Mouse (Mus musculus): ENCODE measurements around the gene Gm11938.
"Not testable (repeated sequence)": the region's sequence is repeated elsewhere in the genome, so short reads cannot be mapped to it uniquely, and the experiment has no call there.

Gm11938 gene

GRCm38 (mm10) chr11:99603208-99603607, at the start of gene Gm11938:
Gm11938 (minus strand) TSS chr11:99603308.
- not testable (repeated sequence) for DNase-seq (ENCODE audit: low spot score)

GRCm38 (mm10) chr11:99650136-99650535, 47.0 kb upstream of the Gm11938 start, which contains the start of gene Gm11555:
Gm11555 (minus strand) TSS chr11:99650236.
- DNase-seq (ENCODE audit: low spot score): no peak

GRCm38 (mm10) chr11:99646444-99646843, 43.3 kb upstream of the Gm11938 start:
- no peak for DNase-seq (ENCODE audit: low spot score)

GRCm38 (mm10) chr11:99644351-99644750, 41.2 kb upstream of the Gm11938 start:
- DNase-seq (ENCODE audit: low spot score): no peak

- not testable (repeated sequence) for DNase-seq (ENCODE audit: low spot score)
These were observed 40.6 kb upstream of the Gm11938 start, which contains the start of gene Krtap4-7 for GRCm38 (mm10) chr11:99643635-99644139. Krtap4-7 (minus strand) TSS chr11:99644089.

GRCm38 (mm10) chr11:99640926-99641325, 37.8 kb upstream of the Gm11938 start:
- no peak for DNase-seq (ENCODE audit: low spot score)

GRCm38 (mm10) chr11:99637086-99637485, 34.0 kb upstream of the Gm11938 start:
- DNase-seq (ENCODE audit: low spot score): no peak

GRCm38 (mm10) chr11:99634653-99635134, 31.6 kb upstream of the Gm11938 start, which contains the start of gene Krtap4-2:
Krtap4-2 (minus strand) TSS chr11:99635084.
- no peak for DNase-seq (ENCODE audit: low spot score)

- no peak for DNase-seq (ENCODE audit: low spot score)
These were observed 30.2 kb upstream of the Gm11938 start for GRCm38 (mm10) chr11:99633293-99633692.

GRCm38 (mm10) chr11:99630890-99631289, 27.8 kb upstream of the Gm11938 start:
- no peak for DNase-seq (ENCODE audit: low spot score)

- DNase-seq (ENCODE audit: low spot score): no peak
These were observed 25.0 kb upstream of the Gm11938 start, which contains the start of gene Krtap4-1 for GRCm38 (mm10) chr11:99628138-99628537. Krtap4-1 (minus strand) TSS chr11:99628238.

GRCm38 (mm10) chr11:99620335-99620734, 17.2 kb upstream of the Gm11938 start, which contains the start of gene Gm11562:
Gm11562 (minus strand) TSS chr11:99620435.
- DNase-seq (ENCODE audit: low spot score): no peak

- no peak for DNase-seq (ENCODE audit: low spot score)
These were observed 11.8 kb upstream of the Gm11938 start, which contains the start of gene Krtap2-4 for GRCm38 (mm10) chr11:99614796-99615363. Krtap2-4 (minus strand) TSS chr11:99614846.

- DNase-seq (ENCODE audit: low spot score): not testable (repeated sequence)
These were observed 7.0 kb upstream of the Gm11938 start, which contains the start of gene Gm11937 for GRCm38 (mm10) chr11:99610089-99610488. Gm11937 (minus strand) TSS chr11:99610189.

GRCm38 (mm10) chr11:99609126-99609525, 6.0 kb upstream of the Gm11938 start:
- no peak for DNase-seq (ENCODE audit: low spot score)

- DNase-seq (ENCODE audit: low spot score): not testable (repeated sequence)
These were observed 5.4 kb downstream of the Gm11938 start, which contains the start of gene Krtap9-3 for GRCm38 (mm10) chr11:99597742-99598141. Krtap9-3 (minus strand) TSS chr11:99598105.

- no peak for DNase-seq (ENCODE audit: low spot score)
These were observed 12.1 kb downstream of the Gm11938 start, which contains the start of gene Krtap1-3 for GRCm38 (mm10) chr11:99590981-99591380. Krtap1-3 (minus strand) TSS chr11:99591339.

GRCm38 (mm10) chr11:99585096-99585495, 18.0 kb downstream of the Gm11938 start:
- DNase-seq (ENCODE audit: low spot score): no peak

- DNase-seq (ENCODE audit: low spot score): no peak
These were observed 19.8 kb downstream of the Gm11938 start, which contains the start of gene Krtap1-4 for GRCm38 (mm10) chr11:99583245-99583704. Krtap1-4 (minus strand) TSS chr11:99583654.

- no peak for DNase-seq (ENCODE audit: low spot score)
These were observed 21.5 kb downstream of the Gm11938 start for GRCm38 (mm10) chr11:99581564-99581963.

GRCm38 (mm10) chr11:99581051-99581450, 22.1 kb downstream of the Gm11938 start:
- DNase-seq (ENCODE audit: low spot score): no peak

- DNase-seq (ENCODE audit: low spot score): no peak
These were observed 22.5 kb downstream of the Gm11938 start, which contains the start of gene Krtap1-5 for GRCm38 (mm10) chr11:99580636-99581035. Krtap1-5 (minus strand) TSS chr11:99581016.

- peak; percentile 30 for DNase-seq (ENCODE audit: low spot score)
These were observed 29.0 kb downstream of the Gm11938 start for GRCm38 (mm10) chr11:99574106-99574505.

All from urinary bladder, postnatal 10 days (tissue).